Mouse (Mus musculus): ENCODE measurements around the gene Dock1. TPM values are rescaled to one million over a fixed set of nuclear protein-coding genes. Genes with fewer than 3 reads are reported as not detected.

Dock1 gene
- total RNA-seq, 4 experiments from 2014 or later = 4.6 to 5.8 (median 5.1) TPM

DNA sequence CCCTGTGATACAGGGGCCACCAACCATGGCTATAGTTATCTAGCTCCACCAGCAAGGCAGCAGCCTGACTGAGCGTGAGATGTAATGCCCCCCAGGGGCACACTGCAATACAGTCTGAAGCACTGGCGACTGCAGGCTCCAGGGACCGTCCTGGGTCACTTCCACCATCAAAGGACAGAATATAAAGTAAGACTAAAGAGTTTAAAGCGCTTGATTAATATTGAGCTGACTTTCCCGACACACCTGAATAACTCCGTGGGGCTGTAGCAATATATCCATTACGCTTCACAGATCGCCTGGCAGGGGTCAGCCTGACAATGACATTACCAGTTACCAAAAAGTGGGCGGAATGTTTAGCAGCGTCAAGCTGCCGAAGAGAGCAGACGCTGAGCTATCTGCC lies 464.2 kb downstream of the Dock1 start:
- no peak for DNase-seq (ENCODE audit: low spot score in 2 of 2)

GRCm38 (mm10) chr7:135139153-135139612 lies 468.7 kb downstream of the Dock1 start:
- DNase-seq (ENCODE audit: low spot score in 2 of 2) = no peak

GRCm38 (mm10) chr7:135144731-135145130 lies 474.3 kb downstream of the Dock1 start:
- no peak for DNase-seq (ENCODE audit: low spot score in 2 of 2)

- DNase-seq (ENCODE audit: low spot score in 2 of 2) = no peak
These were observed 480.5 kb downstream of the Dock1 start for GRCm38 (mm10) chr7:135150926-135151325.

- DNase-seq (ENCODE audit: low spot score in 2 of 2) = no peak
These were observed 487.1 kb downstream of the Dock1 start for GRCm38 (mm10) chr7:135157571-135157970.

DNA sequence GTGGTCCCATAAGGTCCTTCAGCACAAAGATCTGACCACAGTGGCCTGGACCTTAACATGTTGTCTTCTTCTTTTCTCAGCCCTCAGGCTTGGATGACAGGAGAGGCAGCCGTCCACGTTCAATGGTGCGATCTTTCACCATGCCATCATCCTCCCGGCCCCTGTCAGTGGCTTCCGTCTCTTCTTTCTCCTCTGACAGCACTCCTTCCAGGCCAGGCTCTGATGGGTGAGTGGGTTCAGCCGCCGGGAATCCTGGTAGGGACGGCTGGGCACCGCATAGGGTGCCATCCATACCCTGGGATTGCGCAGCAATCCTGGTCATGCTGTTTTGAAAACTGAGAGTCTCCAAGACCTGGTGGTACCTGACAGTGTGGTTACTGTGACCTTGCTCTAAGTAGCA lies 487.9 kb downstream of the Dock1 start:
- DNase-seq (ENCODE audit: low spot score in 2 of 2) = no peak

DNA sequence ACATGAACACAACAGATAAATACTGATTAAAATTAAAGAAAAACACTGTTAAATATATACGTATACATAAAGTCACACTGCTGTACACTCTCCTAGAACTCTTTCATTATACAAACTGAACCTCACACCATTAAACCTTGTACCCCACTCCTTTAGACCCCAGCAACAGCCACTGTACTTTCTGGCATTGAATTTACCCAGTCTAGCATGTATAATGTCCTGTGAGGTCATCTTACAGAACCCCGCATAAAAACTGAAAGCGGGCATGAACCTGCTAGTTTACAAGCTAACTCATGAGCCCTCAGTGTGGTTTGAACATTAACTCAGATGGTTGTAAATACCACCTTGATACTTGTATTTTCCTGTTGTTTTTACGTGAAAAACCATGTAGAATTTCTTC lies 489.2 kb downstream of the Dock1 start:
- DNase-seq (ENCODE audit: low spot score in 2 of 2) = no peak

DNA sequence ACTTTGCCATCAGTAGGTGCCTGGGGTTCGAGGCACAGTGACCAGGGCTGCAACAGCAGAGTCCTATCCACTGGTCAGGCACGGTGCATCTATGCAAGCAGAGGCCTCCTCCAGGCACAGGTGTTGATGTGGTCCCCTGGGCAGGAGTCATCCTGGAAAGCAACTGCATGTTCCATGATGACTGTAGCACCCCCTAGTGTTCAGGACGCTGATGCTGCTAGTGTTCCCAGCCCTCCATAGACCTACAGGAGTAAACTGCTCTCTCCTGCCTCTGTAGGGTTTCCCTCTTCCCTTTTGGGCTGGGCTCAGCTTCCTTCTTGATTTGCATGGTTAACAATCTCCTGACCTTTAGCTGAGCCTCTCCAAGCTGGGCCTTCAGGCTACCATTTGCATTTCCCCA lies 494.7 kb downstream of the Dock1 start:
- DNase-seq (ENCODE audit: low spot score in 2 of 2) = peak; percentile 10 to 27

DNA sequence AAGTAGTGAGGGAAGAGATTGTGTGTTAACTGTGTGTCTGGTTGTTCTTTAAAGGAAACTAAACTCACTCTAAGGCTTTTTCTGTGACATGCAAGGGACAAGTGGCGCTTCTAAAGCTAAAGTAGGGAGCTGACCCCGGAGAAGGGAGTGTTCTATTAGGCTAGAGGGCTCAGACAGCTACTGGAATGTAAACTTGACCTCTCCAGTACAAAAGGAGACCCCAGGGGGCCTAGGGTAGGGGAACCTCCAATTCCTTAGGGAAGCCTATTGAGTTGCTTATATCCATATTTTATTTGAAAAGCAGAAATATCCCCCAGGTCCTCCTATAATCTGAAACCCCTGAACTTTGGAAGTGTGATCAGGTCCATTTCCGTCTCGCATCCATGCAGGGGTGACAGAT lies 499.5 kb downstream of the Dock1 start:
- no peak for DNase-seq (ENCODE audit: low spot score in 2 of 2)

- no peak for DNase-seq (ENCODE audit: low spot score in 2 of 2)
These were observed 501.8 kb downstream of the Dock1 start for GRCm38 (mm10) chr7:135172219-135172618.

DNA sequence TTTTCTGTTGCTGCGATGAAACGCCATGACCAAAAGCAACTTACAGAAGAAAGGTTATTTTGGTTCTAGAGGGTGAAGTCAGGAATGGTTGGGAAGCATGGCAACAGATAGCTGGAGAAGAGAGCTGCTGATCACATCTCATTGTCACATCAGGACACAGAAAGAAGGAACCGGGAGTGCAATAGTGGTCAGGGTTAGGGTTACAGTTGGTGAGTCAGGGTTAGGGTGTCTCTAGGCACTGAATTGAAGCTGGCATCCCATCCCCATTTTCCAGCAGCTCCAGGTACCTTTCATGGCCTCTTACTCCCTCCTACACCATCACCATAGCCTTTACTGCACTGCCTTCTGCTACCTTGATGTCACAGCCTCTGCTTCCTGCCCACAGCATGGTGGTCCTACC lies 523.7 kb downstream of the Dock1 start:
- no peak for DNase-seq (ENCODE audit: low spot score in 2 of 2)

GRCm38 (mm10) chr7:135195631-135196030 lies 525.2 kb downstream of the Dock1 start:
- no peak for DNase-seq (ENCODE audit: low spot score in 2 of 2)

DNA sequence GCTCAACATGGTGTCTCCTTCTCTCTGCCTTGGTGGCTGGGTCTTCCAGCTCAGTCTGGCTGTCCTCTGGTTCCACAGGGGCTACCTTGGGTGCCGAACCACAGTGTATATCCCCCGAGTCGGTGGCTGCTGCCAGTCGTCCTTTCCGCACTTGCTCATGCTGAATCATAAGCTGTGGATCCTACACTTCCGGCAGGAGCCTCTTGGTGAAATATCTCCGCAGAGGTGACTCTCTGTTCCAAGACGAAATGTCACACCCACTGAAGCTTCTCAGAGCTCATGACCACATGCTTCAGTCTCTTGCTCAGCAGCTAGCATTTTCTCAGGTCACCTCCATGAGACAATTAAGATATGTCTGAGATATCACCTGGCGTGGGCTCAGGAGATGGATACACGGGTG lies 526.4 kb downstream of the Dock1 start:
- DNase-seq (ENCODE audit: low spot score in 2 of 2) = no peak

DNA sequence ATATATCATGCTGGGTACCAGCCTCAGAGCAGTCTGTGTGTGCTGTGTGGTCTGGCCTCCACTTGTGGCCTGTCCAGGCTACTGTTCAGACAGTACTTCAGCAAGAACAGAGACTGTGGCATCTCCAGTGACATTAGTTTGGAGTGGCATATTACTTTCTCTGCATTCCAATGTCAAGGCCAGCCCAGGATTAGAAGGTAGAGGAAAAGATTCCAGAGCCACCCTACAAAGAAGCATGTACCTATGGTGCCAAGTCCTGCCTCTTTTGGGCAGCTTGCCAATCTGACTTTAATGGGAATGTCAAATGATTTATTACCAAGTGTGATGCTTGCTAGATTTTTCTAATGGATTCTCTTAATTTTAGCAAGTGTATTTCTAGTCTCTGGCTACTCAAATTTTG lies 533.5 kb downstream of the Dock1 start:
- DNase-seq (ENCODE audit: low spot score in 2 of 2) = no peak

GRCm38 (mm10) chr7:135205111-135205510 lies 534.7 kb downstream of the Dock1 start:
- DNase-seq (ENCODE audit: low spot score in 2 of 2) = no peak

- DNase-seq (ENCODE audit: low spot score in 2 of 2) = no peak
These were observed 538.6 kb downstream of the Dock1 start for GRCm38 (mm10) chr7:135208947-135209567.

DNA sequence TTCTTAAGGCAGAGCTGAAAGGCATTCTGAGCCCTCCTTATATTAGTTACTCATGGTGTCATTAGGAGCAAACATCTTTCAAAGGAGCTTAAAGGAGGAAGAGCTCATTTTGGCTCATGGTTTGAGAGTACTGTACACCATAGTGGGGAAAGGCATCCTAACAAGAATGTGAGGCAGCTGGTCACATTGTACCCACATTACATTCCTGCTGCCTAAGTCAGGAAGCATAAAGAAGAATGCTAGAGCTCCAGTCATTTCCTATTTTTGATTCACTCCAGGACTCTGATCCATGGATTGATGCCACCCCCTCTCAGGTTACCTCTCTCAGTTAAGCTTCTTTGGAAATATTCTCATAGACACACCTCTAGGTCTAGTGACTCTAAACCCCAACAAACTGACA lies 539.8 kb downstream of the Dock1 start:
- no peak for DNase-seq (ENCODE audit: low spot score in 2 of 2)

GRCm38 (mm10) chr7:135210831-135211230 lies 540.4 kb downstream of the Dock1 start:
- DNase-seq (ENCODE audit: low spot score in 2 of 2) = no peak

DNA sequence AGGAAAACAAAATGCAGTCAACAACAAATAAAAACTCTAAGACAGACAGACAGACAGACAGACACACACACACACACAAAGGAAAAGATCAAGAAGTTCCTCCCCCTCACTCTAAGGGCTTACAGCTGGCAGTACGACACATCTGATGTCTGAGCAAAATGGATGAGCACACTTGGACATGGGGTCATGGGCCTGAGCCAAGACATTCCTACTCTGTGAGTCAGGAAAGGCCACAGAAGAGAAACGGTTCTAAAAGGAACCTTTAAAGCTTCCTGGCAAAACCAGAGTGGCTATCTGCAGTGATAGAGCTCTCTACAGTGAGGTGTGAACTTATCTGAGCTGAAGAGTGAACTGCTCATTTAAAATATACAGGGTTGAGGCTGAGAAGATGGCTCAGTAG lies 542.1 kb downstream of the Dock1 start:
- DNase-seq (ENCODE audit: low spot score in 2 of 2) = peak; percentile 8 to 24

GRCm38 (mm10) chr7:135221475-135221874 lies 551.0 kb downstream of the Dock1 start:
- DNase-seq (ENCODE audit: low spot score in 2 of 2) = no peak
